11 mouse cellular contexts compared by ENCODE assay signal in genomic region chr5:90608906-90609305, GRCm38 (mm10). TPM values are rescaled to one million over a fixed set of nuclear protein-coding genes. Genes with fewer than 3 reads are reported as not detected.
DNase-seq lines count a peak whose midpoint lies in the region; ATAC-seq and TF ChIP-seq lines count a peak whose summit lies in the region.
"Had no signal": no experiment of that assay in that cellular context is flagged by ENCODE, and none has a peak within 500 bp of the region (broad histone marks: within the 10 kb centered on the region; RNA-seq: fewer than 3 reads in every experiment).

No protein-coding gene starts in this region.

- no peak overlapping the region for H3K9ac ChIP-seq in kidney, postnatal 0 days (ENCODE audit: low read depth, low read length)
- no peak overlapping the region for H3K9ac ChIP-seq in lung, postnatal 0 days (replicated peaks; ENCODE audit: low read depth)
- H3K9ac ChIP-seq in hindbrain, embryonic 12.5 days: no peak overlapping the region

- H3K4me2 ChIP-seq in kidney, postnatal 0 days (ENCODE audit: low read length): no peak overlapping the region
- no peak overlapping the region for H3K4me2 ChIP-seq in lung, postnatal 0 days (replicated peaks; ENCODE audit: low read depth, low read length)
- H3K4me2 ChIP-seq in hindbrain, embryonic 12.5 days (replicated peaks): no peak overlapping the region

- H3K36me3 ChIP-seq in kidney, postnatal 0 days (ENCODE audit: insufficient read depth, low read length): 0 out of 2 replicates have a peak, but pooled peaks cover 2% of the 10 kb centered on the region
- no peaks in the 10 kb centered on the region for H3K36me3 ChIP-seq in lung, postnatal 0 days (ENCODE audit: insufficient read depth, low read length)
- no peaks in the 10 kb centered on the region for H3K36me3 ChIP-seq in hindbrain, embryonic 12.5 days

- H3K4me3 ChIP-seq in kidney, postnatal 0 days (replicated peaks; ENCODE audit: low read depth, low read length): no peak overlapping the region
- H3K4me3 ChIP-seq in lung, postnatal 0 days (ENCODE audit: low read depth, low read length): no peak overlapping the region
- no peak overlapping the region for H3K4me3 ChIP-seq in hindbrain, embryonic 12.5 days
- H3K4me3 ChIP-seq: heart, adult 2 months had no signal

- TF ChIP-seq EP300 in lung, postnatal 0 days (IDR thresholded peaks at IDR 0.05): no peak

- no peak for ATAC-seq in kidney, postnatal 0 days (replicated peaks; ENCODE audit: low FRiP score, low read depth)
- ATAC-seq in lung, postnatal 0 days: no peak; the same call in 1 of the 2 replicates
- ATAC-seq in hindbrain, embryonic 12.5 days (ENCODE audit: low FRiP score): no peak

- H3K27me3 ChIP-seq in kidney, postnatal 0 days (ENCODE audit: insufficient read depth, low read length): no peaks in the 10 kb centered on the region
- no peaks in the 10 kb centered on the region for H3K27me3 ChIP-seq in lung, postnatal 0 days (replicated peaks; ENCODE audit: insufficient read depth, low read length)
- no peaks in the 10 kb centered on the region for H3K27me3 ChIP-seq in hindbrain, embryonic 12.5 days

- H3K9me3 ChIP-seq in kidney, postnatal 0 days (replicated peaks; ENCODE audit: low read length): no peaks in the 10 kb centered on the region
- H3K9me3 ChIP-seq in lung, postnatal 0 days (ENCODE audit: low read length): no peaks in the 10 kb centered on the region
- no peaks in the 10 kb centered on the region for H3K9me3 ChIP-seq in hindbrain, embryonic 12.5 days (replicated peaks)

- 39% methylated on average over 11 of the region's 11 CpGs for WGBS in kidney, postnatal 0 days
- whole genome bisulfite sequencing in lung, postnatal 0 days: 41% methylated on average over 11 of the region's 11 CpGs
- WGBS in hindbrain, embryonic 12.5 days: 65% methylated on average over 11 of the region's 11 CpGs

- TF ChIP-seq CTCF in kidney, postnatal 0 days (IDR thresholded peaks at IDR 0.05; ENCODE audit: low read depth): no peak
- no peak for TF ChIP-seq CTCF in lung, postnatal 0 days (IDR thresholded peaks at IDR 0.05)

- H3K27ac ChIP-seq in kidney, postnatal 0 days: no peak overlapping the region
- no peak overlapping the region for H3K27ac ChIP-seq in lung, postnatal 0 days (ENCODE audit: low read length)
- no peak overlapping the region for H3K27ac ChIP-seq in hindbrain, embryonic 12.5 days
- H3K27ac ChIP-seq: heart, adult 2 months had no signal

- no peaks in the 10 kb centered on the region for H3K4me1 ChIP-seq in kidney, postnatal 0 days (replicated peaks; ENCODE audit: insufficient read depth, low read length)
- H3K4me1 ChIP-seq in lung, postnatal 0 days (ENCODE audit: insufficient read depth, low read depth, low read length): no peaks in the 10 kb centered on the region
- H3K4me1 ChIP-seq in hindbrain, embryonic 12.5 days: no peaks in the 10 kb centered on the region

- peak; percentile 68 for DNase-seq in kidney, postnatal 0 days (ENCODE audit: low spot score)
- no peak for DNase-seq in kidney, adult 11 months
- peak; percentile 25 for DNase-seq in embryo, embryonic 11 days
- peak; percentile 20 for DNase-seq in heart, postnatal 4 days
- DNase-seq in lung, postnatal 0 days (ENCODE audit: low spot score): peak; percentile 52
- DNase-seq in right cerebral cortex, postnatal 25 days: no peak
- DNase-seq in cerebellum, postnatal 14 days: no peak

RNA-seq across cellular contexts. Expression of gene Rassf6, which starts 31.6 kb away (rescaled TPM):
- polyA plus RNA-seq in kidney, postnatal 0 days (2015; fragmentation: Nextera tagmentation; extraction: Ambion mirVana): 27.8 and 31.6 TPM in 2 replicates
- total RNA-seq in heart, postnatal 4 days (2021): under 1 TPM; 0.17 to 0.23 TPM
- 6.8 and 8.6 TPM in 2 replicates for polyA plus RNA-seq in lung, postnatal 0 days (2015; fragmentation: Nextera tagmentation; extraction: Ambion mirVana)
- polyA plus RNA-seq in hindbrain, embryonic 12.5 days (2016; fragmentation: Nextera tagmentation; extraction: Ambion mirVana): 0.62 and 0.73 TPM in 2 replicates
- total RNA-seq: heart, adult 2 months had no signal

RNA-seq across cellular contexts. Expression of gene 5830473C10Rik, which starts 48.0 kb away (rescaled TPM):
- polyA plus RNA-seq in kidney, postnatal 0 days (2015; fragmentation: Nextera tagmentation; extraction: Ambion mirVana): 0.29 and 0.34 TPM in 2 replicates
- total RNA-seq in heart, postnatal 4 days (2021): not detected
- polyA plus RNA-seq in lung, postnatal 0 days (2015; fragmentation: Nextera tagmentation; extraction: Ambion mirVana): not detected in 2 replicates
- not detected in 2 replicates for polyA plus RNA-seq in hindbrain, embryonic 12.5 days (2016; fragmentation: Nextera tagmentation; extraction: Ambion mirVana)
- total RNA-seq: heart, adult 2 months; layer of hippocampus, adult 18-20 months had no signal
- polyA plus RNA-seq: heart, adult 2 months; small intestine, adult 2 months had no signal

Comparison
In these comparisons a context has a peak if more than half of its experiments do, and no peak if none do; other contexts are left out.
1. DNase-seq: peak in kidney, postnatal 0 days (single experiment), embryo, embryonic 11 days (single experiment), heart, postnatal 4 days (single experiment) and lung, postnatal 0 days (single experiment); none in kidney, adult 11 months (single experiment), right cerebral cortex, postnatal 25 days (single experiment) and cerebellum, postnatal 14 days (0 of 2).